Mouse (Mus musculus) gastrocnemius, postnatal 36 days (tissue): ENCODE results near the gene Lonrf2. TPM values are rescaled to one million over a fixed set of nuclear protein-coding genes. Genes with fewer than 3 reads are reported as not detected.

Experiments
- DNase-seq, 2 experiments: peaks; one replicate each; pipeline ENCODE4 v3.0.0; 2022
- intact Hi-C: fragments of 180-260 bp; cut with DNase I; formaldehyde crosslinking; loops from one replicate; pipeline ENCODE4 v1.15.1; 2025
- total RNA-seq, 2 experiments: library from RNA; stranded (reverse); gene quantifications; 2 replicates each; pipeline ENCODE4 v1.2.3; 2021

Gene Lonrf2
- total RNA-seq, 2 experiments from 2014 or later, result 0.28 to 0.42 TPM

GRCm38 (mm10) chr1:38778271-38778670 is 58.2 kb downstream of the Lonrf2 start:
- intact Hi-C loops, result no loop called here
- DNase-seq, result no peak

DNA sequence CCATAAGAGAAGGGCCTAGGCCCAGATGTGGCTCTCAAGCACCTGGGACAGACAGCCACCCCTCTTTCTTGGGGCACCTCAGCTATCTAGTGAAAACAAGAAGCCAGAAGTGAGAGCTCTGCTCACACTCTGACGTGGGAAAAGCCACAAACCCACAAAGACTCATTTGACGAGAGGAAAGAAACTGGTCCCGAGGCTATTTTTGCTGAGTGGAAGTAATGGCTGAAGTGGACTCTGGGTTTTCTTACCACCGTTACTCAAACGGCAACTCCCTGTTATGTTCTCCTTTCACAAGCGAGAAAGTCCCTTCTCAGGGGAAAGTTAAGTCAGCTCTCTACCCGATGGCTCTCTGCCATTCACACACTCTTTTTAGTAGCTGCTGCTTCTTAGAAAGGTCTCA is 59.0 kb downstream of the Lonrf2 start:
- no peak for DNase-seq
- intact Hi-C loops, result no loop called here

DNA sequence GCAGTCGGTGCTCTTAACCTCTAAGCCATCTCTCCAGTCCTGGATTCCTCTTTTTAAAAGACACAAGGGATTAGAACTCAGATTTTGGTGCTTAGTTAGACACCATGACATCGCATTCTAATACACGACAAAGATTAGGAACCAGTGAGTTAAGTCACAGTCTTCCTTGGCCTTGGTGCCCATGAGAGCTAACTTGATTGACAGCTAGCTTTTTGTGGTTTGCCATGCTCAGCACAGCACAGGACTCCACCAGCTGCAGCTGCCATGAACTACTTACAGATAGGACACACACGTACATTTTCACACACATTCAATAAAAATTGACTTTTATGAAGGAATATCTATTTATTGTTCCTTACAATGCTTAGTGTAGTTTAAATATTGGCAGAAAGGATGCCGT is 60.8 kb downstream of the Lonrf2 start:
- no peak for DNase-seq
- intact Hi-C loops, result no loop called here

GRCm38 (mm10) chr1:38770676-38771075 is 65.8 kb downstream of the Lonrf2 start:
- intact Hi-C loops, result loop anchor here (5.0 kb wide), 2 partner anchors 378 to 583 kb away; no protein-coding TSS in a partner anchor
- DNase-seq, result no peak

GRCm38 (mm10) chr1:38769920-38770319 is 66.6 kb downstream of the Lonrf2 start:
- DNase-seq, result peak; percentile 35 to 39
- intact Hi-C loops, result loop anchor here (5.0 kb wide), 2 partner anchors 378 to 583 kb away; no protein-coding TSS in a partner anchor

DNA sequence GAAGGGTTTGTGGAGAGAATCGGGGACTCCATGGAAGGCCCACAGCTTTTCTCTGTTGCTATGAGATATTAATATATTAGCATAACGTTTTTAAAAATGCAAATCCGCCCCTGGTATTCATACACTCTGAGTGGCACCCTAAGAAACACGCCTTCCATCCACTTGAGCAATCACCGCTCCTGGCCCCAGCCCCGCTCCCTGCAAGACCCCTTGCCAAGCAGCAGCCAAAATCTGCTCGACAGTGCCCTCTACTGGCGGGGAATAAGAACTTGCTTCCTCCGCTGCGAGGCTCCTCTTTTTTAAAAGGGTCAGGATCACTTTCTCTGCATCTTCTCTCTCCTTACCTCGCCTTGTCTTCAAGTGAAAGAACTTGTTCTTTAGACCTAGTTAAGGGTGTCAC is 68.7 kb downstream of the Lonrf2 start:
- intact Hi-C loops, result no loop called here
- peak; percentile 40 to 62 for DNase-seq

DNA sequence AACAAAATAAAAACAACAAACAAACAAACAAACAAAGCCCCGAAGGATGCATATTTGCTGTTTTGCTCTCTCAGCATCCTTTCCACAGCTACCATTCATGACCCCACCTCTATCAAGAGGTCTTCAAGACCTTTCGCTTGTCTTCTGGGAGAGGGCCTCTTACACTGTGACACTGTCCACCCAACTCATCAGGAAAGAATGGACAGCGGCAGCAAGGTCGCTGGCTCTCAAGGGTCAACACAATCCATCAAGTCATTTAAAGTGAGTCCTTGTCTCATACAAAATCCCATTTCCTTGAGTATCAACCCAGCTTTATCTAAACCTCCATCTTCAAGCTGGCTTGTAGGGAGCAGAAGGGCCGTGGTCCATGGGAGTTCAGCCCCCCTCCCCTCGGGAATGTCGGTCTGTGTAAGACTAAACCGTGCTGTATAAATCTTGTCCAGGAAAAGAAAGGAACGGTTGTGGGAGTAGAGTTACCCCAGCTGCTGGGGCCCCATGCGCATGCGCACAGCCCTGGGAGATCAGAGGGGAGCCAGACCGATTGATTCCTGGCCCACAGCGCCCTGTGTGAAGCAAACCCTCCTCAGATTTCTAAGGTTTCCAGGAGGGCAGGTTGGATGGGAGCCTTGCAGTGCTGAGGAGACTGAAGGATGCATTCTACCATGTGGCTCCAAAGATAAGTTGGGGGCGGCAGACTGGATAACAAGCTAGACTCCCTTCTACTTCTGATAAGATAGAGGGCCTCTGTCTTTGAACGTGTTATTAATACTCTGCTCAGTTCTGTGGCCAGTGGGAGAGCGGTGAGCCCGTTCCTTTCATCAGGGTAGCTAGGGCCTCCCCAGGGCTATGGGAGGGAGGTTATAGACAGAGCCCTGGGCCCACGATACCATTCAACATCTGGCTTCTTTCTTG is 69.6 kb downstream of the Lonrf2 start:
- intact Hi-C loops, result no loop called here
- no peak for DNase-seq

DNA sequence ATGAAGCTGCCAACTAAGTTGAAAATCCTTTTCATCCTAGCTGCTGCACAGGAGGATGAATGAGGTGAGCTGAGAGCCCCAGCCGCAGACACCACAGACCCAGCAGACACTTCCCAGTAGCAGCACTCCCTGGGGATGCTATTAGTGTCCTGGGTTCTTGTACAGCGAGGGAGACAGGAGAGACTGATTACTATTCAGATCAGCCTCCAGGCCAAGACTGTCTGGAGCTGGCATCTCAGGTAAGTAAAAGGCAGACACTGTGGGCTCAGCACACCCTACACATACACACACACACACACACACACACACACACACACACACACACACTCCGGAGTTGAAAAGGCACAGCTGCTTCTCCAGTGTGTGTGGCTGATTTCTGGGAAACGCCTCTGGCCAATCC is 70.3 kb downstream of the Lonrf2 start:
- no peak for DNase-seq
- intact Hi-C loops, result no loop called here

- DNase-seq, result no peak
- intact Hi-C loops, result no loop called here
Observed at GRCm38 (mm10) chr1:38763960-38764613, 72.4 kb downstream of the Lonrf2 start.

DNA sequence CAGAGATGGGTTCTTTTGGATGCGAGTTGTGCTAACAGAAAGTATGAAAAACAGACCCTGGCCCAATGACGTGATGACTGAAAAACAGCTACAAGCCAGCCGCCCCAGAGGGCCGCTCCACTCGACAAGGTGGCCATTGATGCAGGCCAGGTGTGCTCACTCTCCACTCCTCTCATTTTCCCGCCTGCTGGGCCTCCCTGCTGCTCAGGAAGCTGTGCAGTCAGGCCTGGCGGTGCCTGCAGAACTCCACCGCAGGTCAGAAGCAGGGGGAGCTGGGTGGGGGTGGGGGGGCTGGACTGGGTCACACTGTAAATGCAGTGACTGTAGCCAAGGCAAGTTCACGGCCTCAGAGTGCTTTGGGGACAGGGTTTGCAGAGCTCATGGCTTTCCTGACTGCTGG is 76.1 kb downstream of the Lonrf2 start:
- intact Hi-C loops, result no loop called here
- no peak for DNase-seq

- DNase-seq, result no peak
- intact Hi-C loops, result no loop called here
Observed at GRCm38 (mm10) chr1:38757791-38758403, 78.6 kb downstream of the Lonrf2 start.

- intact Hi-C loops, result no loop called here
- no peak for DNase-seq
Observed at GRCm38 (mm10) chr1:38743863-38744262, 92.6 kb downstream of the Lonrf2 start.

Other genes starting within 250 kb of the Lonrf2 start
- gene Aff3, start 171.8 kb downstream of the Lonrf2 start, total RNA-seq, result 1 to 10 TPM; 1.8 to 1.9 TPM
- gene Chst10, start 61.5 kb upstream of the Lonrf2 start, total RNA-seq, result under 1 TPM; 0.10 to 0.28 TPM
- not detected for gene Nms, start 102.4 kb upstream of the Lonrf2 start, total RNA-seq
- gene Pdcl3, start 148.9 kb upstream of the Lonrf2 start, total RNA-seq, result 10 to 100 TPM; 54.8 to 62.3 TPM